Mouse (Mus musculus) neural tube, embryonic 14.5 days (tissue): ENCODE measurements around the gene Lpar5. TPM values are rescaled to one million over a fixed set of nuclear protein-coding genes. Genes with fewer than 3 reads are reported as not detected.

Experiments used
- ATAC-seq: fragments of 200-750 bp; cut with Nextera tagmentation; 2 replicates; pipeline ENCODE4 v1.8.0; 2017; ENCODE audit warnings: low read depth, mild to moderate bottlenecking, moderate TSS enrichment, moderate library complexity
- H3K27ac ChIP-seq: fragments of 300-500 bp; sonication (generic); 2 replicates; pipeline ENCODE4 v1.5.1; 2014; ENCODE audit warnings: low read depth, mild to moderate bottlenecking, control low read depth, low read length, moderate library complexity, mixed read lengths
- H3K27me3 ChIP-seq: fragments of 300-500 bp; sonication (generic); 2 replicates; pipeline ENCODE4 v1.6.1; 2014; ENCODE audit warnings: low read length; ENCODE audit not compliant: control insufficient read depth, insufficient read depth
- H3K36me3 ChIP-seq: fragments of 300-500 bp; sonication (generic); 2 replicates; pipeline ENCODE4 v1.6.1; 2014; ENCODE audit warnings: low read length, mixed read lengths; ENCODE audit not compliant: control insufficient read depth, insufficient read depth
- H3K4me1 ChIP-seq: fragments of 300-500 bp; sonication (generic); 2 replicates; pipeline ENCODE4 v1.6.1; 2014; ENCODE audit warnings: low read length; ENCODE audit not compliant: control insufficient read depth, insufficient read depth
- H3K4me2 ChIP-seq: fragments of 300-500 bp; sonication (generic); 2 replicates; pipeline ENCODE4 v1.6.1; 2014; ENCODE audit warnings: mild to moderate bottlenecking, low read depth, low read length, control low read depth
- H3K4me3 ChIP-seq: fragments of 300-500 bp; sonication (generic); 2 replicates; pipeline ENCODE4 v1.5.1; 2014; ENCODE audit warnings: low read depth, low read length, control low read depth, mixed read lengths
- H3K9ac ChIP-seq: fragments of 300-500 bp; sonication (generic); replicated peaks from 2 replicates; pipeline ENCODE4 v1.6.1; 2014; ENCODE audit warnings: low read depth, mild to moderate bottlenecking, control low read depth, low read length, mixed read lengths
- H3K9me3 ChIP-seq: fragments of 300-500 bp; sonication (generic); 2 replicates; pipeline ENCODE4 v1.6.1; 2016; ENCODE audit warnings: low read length; ENCODE audit not compliant: control insufficient read depth
- WGBS: fragments of 180-500 bp; shearing (Covaris S2); extraction: QIAGEN DNeasy Blood & Tissue Kit; methylation state at CpG from one replicate; pipeline ENCODE4 v1.1.7; 2014; 5-methylcytosine and 5-hydroxymethylcytosine counted together
- microRNA-seq: library from miRNA; unstranded; fragments of <30 nt; microRNA quantifications from one replicate; pipeline ENCODE4, GENCODE M21; 2016
- polyA plus RNA-seq: library from polyadenylated mRNA; unstranded; fragments of >200 nt; fragmentation: Nextera tagmentation; extraction: Ambion mirVana; gene quantifications from 2 replicates; pipeline ENCODE4 v1.2.1, GENCODE M21; 2014

Gene Lpar5
- polyA plus RNA-seq, 1 experiment from 2014 or later, result 0.91 TPM

GRCm38 (mm10) chr6:125128724-125129123 is 61.0 kb downstream of the Lpar5 start:
- Histone ChIP-seq H3K9me3 (no peaks in the 10 kb centered on the region), H3K36me3 (peaks cover 59% of the 10 kb centered on the region)
- WGBS, result 94% methylated on average over 12 of the region's 12 CpGs

GRCm38 (mm10) chr6:125129710-125130402 is 62.1 kb downstream of the Lpar5 start:
- H3K27ac ChIP-seq, result no peak overlapping the region
- H3K36me3 ChIP-seq, result peaks cover 57% of the 10 kb centered on the region
- H3K4me2 ChIP-seq, result no peak overlapping the region
- WGBS, result 87% methylated on average over 20 of the region's 20 CpGs
- no peak for ATAC-seq
- H3K9ac ChIP-seq, result 0 out of 2 replicates have a peak overlapping the region, but pooled peaks have one; percentile 11
- peaks cover 5% of the 10 kb centered on the region; the same call in 1 of the 2 replicates for H3K4me1 ChIP-seq
- H3K9me3 ChIP-seq, result no peaks in the 10 kb centered on the region
- no peak overlapping the region for H3K4me3 ChIP-seq
- no peaks in the 10 kb centered on the region for H3K27me3 ChIP-seq

More at GRCm38 (mm10) chr6:125128724-125129123, 61.0 kb downstream of the Lpar5 start:
- peaks cover 5% of the 10 kb centered on the region; the same call in 1 of the 2 replicates for H3K4me1 ChIP-seq
- ATAC-seq, result no peak
- no peak overlapping the region for H3K4me2 ChIP-seq
- H3K27ac ChIP-seq, result no peak overlapping the region
- H3K27me3 ChIP-seq, result no peaks in the 10 kb centered on the region
- no peak overlapping the region for H3K9ac ChIP-seq
- H3K4me3 ChIP-seq, result no peak overlapping the region

GRCm38 (mm10) chr6:125131302-125132156 is 63.8 kb downstream of the Lpar5 start, which contains the start of gene Nop2:
Gene Nop2 (plus strand): TSS chr6:125131909.
- peaks cover 56% of the 10 kb centered on the region for H3K36me3 ChIP-seq
- peak; percentile 95 for ATAC-seq

More at GRCm38 (mm10) chr6:125131302-125132156, 63.8 kb downstream of the Lpar5 start, which contains the start of gene Nop2:
- Histone ChIP-seq H3K9ac (peak within 1 kb of the TSS; percentile 60), H3K9me3 (no peaks in the 10 kb centered on the region), H3K4me1 (peaks cover 5% of the 10 kb centered on the region; the same call in 1 of the 2 replicates), H3K4me2 (peak within 1 kb of the TSS; percentile 77), H3K27ac (peak within 1 kb of the TSS; percentile 62), H3K27me3 (no peaks in the 10 kb centered on the region), H3K4me3 (peak within 1 kb of the TSS; percentile 78)
- under 1% methylated on average over 56 of the region's 66 CpGs for WGBS

Small RNA genes lying within 50 kb of the gene (microRNA-seq; reads per million reads assigned to microRNA genes)
- not detected for gene Mir7045

Other genes with a start within 250 kb of the Lpar5 start
- gene Usp5, start 238.4 kb upstream of the Lpar5 start, polyA plus RNA-seq, result 162 and 171 TPM in 2 replicates
- gene Cdca3, start 238.4 kb upstream of the Lpar5 start, polyA plus RNA-seq, result 16.8 and 16.9 TPM in 2 replicates
- gene Gnb3, start 227.6 kb upstream of the Lpar5 start, polyA plus RNA-seq, result 0.44 and 0.54 TPM in 2 replicates
- gene P3h3, start 210.2 kb upstream of the Lpar5 start, polyA plus RNA-seq, result 19.1 and 23.7 TPM in 2 replicates
- 11.2 and 14.2 TPM in 2 replicates for gene Gpr162, start 203.9 kb upstream of the Lpar5 start, polyA plus RNA-seq
- 0.12 TPM in 1 of 2 replicates, not detected in the other for gene Cd4, start 179.7 kb upstream of the Lpar5 start, polyA plus RNA-seq
- gene Lag3, start 156.2 kb upstream of the Lpar5 start, polyA plus RNA-seq, result 2.6 and 3.4 TPM in 2 replicates
- gene Ptms, start 147.8 kb upstream of the Lpar5 start, polyA plus RNA-seq, result 664 and 670 TPM in 2 replicates
- gene Mlf2, start 136.5 kb upstream of the Lpar5 start, polyA plus RNA-seq, result 560 and 584 TPM in 2 replicates
- gene Cops7a, start 102.4 kb upstream of the Lpar5 start, polyA plus RNA-seq, result 89.5 and 93.8 TPM in 2 replicates
- 41.3 and 62.3 TPM in 2 replicates for gene Pianp, start 71.2 kb upstream of the Lpar5 start, polyA plus RNA-seq
- 12.3 and 16.5 TPM in 2 replicates for gene Zfp384, start 58.8 kb upstream of the Lpar5 start, polyA plus RNA-seq
- 105 and 116 TPM in 2 replicates for gene Ing4, start 28.2 kb upstream of the Lpar5 start, polyA plus RNA-seq
- 16.8 and 19.8 TPM in 2 replicates for gene Acrbp, start 18.2 kb upstream of the Lpar5 start, polyA plus RNA-seq
- 72.1 and 82.2 TPM in 2 replicates for gene Chd4, start 28.1 kb downstream of the Lpar5 start, polyA plus RNA-seq
- 45.0 and 49.6 TPM in 2 replicates for gene Nop2, start 64.0 kb downstream of the Lpar5 start, polyA plus RNA-seq
- 18.3 and 18.5 TPM in 2 replicates for gene Iffo1, start 77.3 kb downstream of the Lpar5 start, polyA plus RNA-seq
- gene Gapdh, start 98.5 kb downstream of the Lpar5 start, polyA plus RNA-seq, result 1,265 and 1,492 TPM in 2 replicates
- gene Ncapd2, start 123.8 kb downstream of the Lpar5 start, polyA plus RNA-seq, result 22.6 and 46.4 TPM in 2 replicates
- gene Mrpl51, start 123.9 kb downstream of the Lpar5 start, polyA plus RNA-seq, result 135 and 138 TPM in 2 replicates
- gene Vamp1, start 147.6 kb downstream of the Lpar5 start, polyA plus RNA-seq, result 14.1 and 21.2 TPM in 2 replicates
- 5.0 and 5.1 TPM in 2 replicates for gene Tapbpl, start 163.9 kb downstream of the Lpar5 start, polyA plus RNA-seq
- gene Cd27, start 169.1 kb downstream of the Lpar5 start, polyA plus RNA-seq, result 1.0 and 2.5 TPM in 2 replicates
- gene Tuba3a, start 218.1 kb downstream of the Lpar5 start, polyA plus RNA-seq, result not detected in 2 replicates
- 11.0 and 14.8 TPM in 2 replicates for gene Ltbr, start 246.0 kb downstream of the Lpar5 start, polyA plus RNA-seq